Mouse (Mus musculus): ENCODE results near the gene Ahnak.

DNA sequence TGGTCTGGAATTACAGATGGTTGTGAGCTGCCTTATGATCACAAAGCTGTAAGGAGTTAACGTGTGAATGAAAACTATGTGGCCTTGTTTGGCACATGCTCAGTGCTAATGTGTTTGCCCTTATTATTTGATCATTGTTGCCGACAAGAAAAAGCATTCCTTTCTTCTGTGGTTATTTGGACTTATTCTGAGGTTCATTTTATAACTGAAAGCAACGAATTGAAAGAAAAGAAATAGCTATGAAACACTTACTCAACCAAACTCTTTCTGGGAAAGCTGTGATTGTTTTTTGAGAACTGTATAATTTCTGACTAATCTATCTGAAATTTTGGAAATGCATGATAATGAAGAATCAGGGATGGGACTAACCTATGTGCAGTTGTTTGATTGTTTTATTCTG lies 46.0 kb downstream of the Ahnak start:
- TF ChIP-seq POLR2A (IDR thresholded peaks at IDR 0.05; ENCODE audit: insufficient read depth, low read depth, low read length): no peak
- no peak for TF ChIP-seq CTCF (IDR thresholded peaks at IDR 0.05; ENCODE audit: insufficient read depth, low read depth, low read length)

All from olfactory bulb, adult 2 months (tissue).